Comparison of ENCODE assay signal across 8 mouse cellular contexts in the genomic region with DNA sequence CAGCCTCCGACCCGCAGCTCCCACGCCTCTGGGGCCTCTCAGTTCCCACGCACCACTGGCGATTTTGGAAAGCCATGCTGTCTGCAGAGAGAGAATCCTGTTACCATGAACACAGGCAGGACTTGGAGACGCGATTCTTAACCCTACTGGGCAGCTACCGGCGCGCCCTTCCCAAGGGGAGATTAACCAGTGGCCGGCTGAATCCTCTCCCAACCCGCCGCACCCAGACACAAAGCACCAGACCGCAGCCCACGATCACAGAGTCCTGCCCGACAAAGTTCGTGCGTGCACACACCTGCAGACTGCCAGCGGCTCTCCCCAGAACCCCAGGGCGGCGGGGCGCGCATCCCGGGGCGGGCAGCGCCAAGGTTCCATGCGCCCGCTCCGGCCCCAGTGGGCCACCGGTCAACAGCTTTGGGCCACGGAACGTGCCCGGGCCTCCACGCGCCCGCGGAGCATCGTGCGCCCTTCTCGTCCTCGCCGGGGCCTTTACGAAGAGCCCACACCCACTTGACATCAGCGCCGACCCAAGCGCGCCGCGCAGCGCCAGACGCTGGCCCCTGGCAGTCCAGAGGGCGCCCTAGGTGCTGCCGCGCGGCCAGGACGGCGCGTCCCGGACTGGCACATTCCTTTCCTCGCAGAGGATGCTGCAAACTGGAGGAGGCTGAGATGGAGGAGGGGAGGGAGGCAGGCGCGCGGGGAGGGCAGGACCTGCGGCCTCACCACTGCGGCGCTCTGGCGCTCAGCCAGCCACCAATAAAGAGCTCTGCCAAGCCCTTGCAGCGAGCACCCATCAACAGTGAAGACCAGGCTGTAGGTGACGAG.
DNase-seq lines count a peak whose midpoint lies in the region; ATAC-seq and TF ChIP-seq lines count a peak whose summit lies in the region.

No protein-coding gene starts in this region.

- no peak for TF ChIP-seq CTCF in Patski (IDR thresholded peaks at IDR 0.05)

- ATAC-seq in Patski, result peak; percentile 76
- peak; percentile 76 for ATAC-seq in forebrain, embryonic 13.5 days
- ATAC-seq in hindbrain, embryonic 16.5 days, result peak; percentile 50
- ATAC-seq in liver, embryonic 11.5 days (replicated peaks; ENCODE audit: low FRiP score), result 0 out of 2 replicates have a peak, but pooled peaks have one; percentile 16
- ATAC-seq in megakaryocyte, adult 5-6 weeks (ENCODE audit: poor library complexity, severe bottlenecking), result no peak

- H3K4me1 ChIP-seq in forebrain, embryonic 13.5 days, result peaks cover 53% of the 10 kb centered on the region
- peaks cover 31% of the 10 kb centered on the region for H3K4me1 ChIP-seq in hindbrain, embryonic 16.5 days (ENCODE audit: control insufficient read depth, insufficient read depth, low read depth, low read length)
- H3K4me1 ChIP-seq in liver, embryonic 11.5 days (replicated peaks; ENCODE audit: control insufficient read depth, insufficient read depth, low read length), result 0 out of 2 replicates have a peak, but pooled peaks cover 2% of the 10 kb centered on the region

- no peaks in the 10 kb centered on the region for H3K9me3 ChIP-seq in forebrain, embryonic 13.5 days (replicated peaks)
- H3K9me3 ChIP-seq in hindbrain, embryonic 16.5 days (ENCODE audit: control insufficient read depth, low read length), result no peaks in the 10 kb centered on the region
- no peaks in the 10 kb centered on the region for H3K9me3 ChIP-seq in liver, embryonic 11.5 days (ENCODE audit: control insufficient read depth, low read length)

- H3K27me3 ChIP-seq in Patski, result no peaks in the 10 kb centered on the region
- H3K27me3 ChIP-seq in forebrain, embryonic 13.5 days, result peaks cover 17% of the 10 kb centered on the region; the same call in 1 of the 2 replicates
- H3K27me3 ChIP-seq in hindbrain, embryonic 16.5 days (replicated peaks; ENCODE audit: control insufficient read depth, insufficient read depth, low read length), result no peaks in the 10 kb centered on the region
- H3K27me3 ChIP-seq in liver, embryonic 11.5 days (replicated peaks; ENCODE audit: control insufficient read depth, insufficient read depth, low read length), result peaks cover 39% of the 10 kb centered on the region

- CTCF ChIA-PET in Patski (lab: Charles Lee), result interaction anchor here (0.6 to 0.8 kb wide), 2 partner anchors 31 to 55 kb away, joined by 3 read pairs; no protein-coding TSS in a partner anchor

- DNase-seq in 416B (ENCODE audit: low read depth), result peak; percentile 70
- no peak for DNase-seq in Patski (ENCODE audit: low read depth, low spot score)
- DNase-seq in liver, embryonic 11.5 days (ENCODE audit: low spot score), result no peak
- DNase-seq in neural tube, embryonic 10.5 days (ENCODE audit: extremely low spot score, low spot score), result peak; percentile 51
- no peak for DNase-seq in cerebellum, adult 11 months

- WGBS in forebrain, embryonic 13.5 days, result 1% methylated on average over 64 of the region's 69 CpGs
- under 1% methylated on average over 62 of the region's 69 CpGs for WGBS in hindbrain, embryonic 16.5 days
- 2% methylated on average over 65 of the region's 69 CpGs for WGBS in liver, embryonic 11.5 days

- H3K36me3 ChIP-seq in forebrain, embryonic 13.5 days (ENCODE audit: poor library complexity, severe bottlenecking), result no peaks in the 10 kb centered on the region
- H3K36me3 ChIP-seq in hindbrain, embryonic 16.5 days (ENCODE audit: control insufficient read depth, insufficient read depth, low read length), result no peaks in the 10 kb centered on the region
- no peaks in the 10 kb centered on the region for H3K36me3 ChIP-seq in liver, embryonic 11.5 days (ENCODE audit: control insufficient read depth, insufficient read depth, low read length)

- POLR2A ChIA-PET in Patski (lab: Charles Lee), result no interaction called here

- no peak overlapping the region for H3K27ac ChIP-seq in forebrain, embryonic 13.5 days
- peak overlapping the region; percentile 31; the same call in 1 of the 2 replicates for H3K27ac ChIP-seq in hindbrain, embryonic 16.5 days (ENCODE audit: low read depth, low read length)
- no peak overlapping the region for H3K27ac ChIP-seq in liver, embryonic 11.5 days (ENCODE audit: low read depth, low read length)

- peak overlapping the region; percentile 50 for H3K4me3 ChIP-seq in forebrain, embryonic 13.5 days
- H3K4me3 ChIP-seq in hindbrain, embryonic 16.5 days (ENCODE audit: low read length), result peak overlapping the region; percentile 55
- H3K4me3 ChIP-seq in liver, embryonic 11.5 days (ENCODE audit: low read depth, low read length), result peak overlapping the region; percentile 47

- H3K4me2 ChIP-seq in forebrain, embryonic 13.5 days, result peak overlapping the region; percentile 99
- peak overlapping the region; percentile 95 for H3K4me2 ChIP-seq in hindbrain, embryonic 16.5 days (ENCODE audit: low read length)
- H3K4me2 ChIP-seq in liver, embryonic 11.5 days, result peak overlapping the region; percentile 73

- in situ Hi-C loops in Patski (cut with MboI; ENCODE audit: low pct_unique_long_range_greater_than_20kb), result no loop called here

- peak overlapping the region; percentile 68 for H3K9ac ChIP-seq in forebrain, embryonic 13.5 days
- peak overlapping the region; percentile 75 for H3K9ac ChIP-seq in hindbrain, embryonic 16.5 days (ENCODE audit: low read depth, low read length)
- 0 out of 2 replicates have a peak overlapping the region, but pooled peaks have one; percentile 22 for H3K9ac ChIP-seq in liver, embryonic 11.5 days (ENCODE audit: low read depth, low read length)

Comparison
In these comparisons a context has a peak if more than half of its experiments do, and no peak if none do; other contexts are left out.
1. DNase-seq: peak in 416B (single experiment) and neural tube, embryonic 10.5 days (single experiment); none in Patski (single experiment), liver, embryonic 11.5 days (single experiment) and cerebellum, adult 11 months (single experiment).
2. H3K9ac ChIP-seq: peak in every context shown above with its lines; median percentile 75 in hindbrain, embryonic 16.5 days; 68 in forebrain, embryonic 13.5 days; 22 in liver, embryonic 11.5 days.
3. Peak in every context shown above with its lines, with median percentiles within 50 percentile points of each other: H3K4me2 ChIP-seq and H3K4me3 ChIP-seq.